Mouse (Mus musculus): Measurements from ENCODE around the gene Ptpn21. TPM values are rescaled to one million over a fixed set of nuclear protein-coding genes. Genes with fewer than 3 reads are reported as not detected.
A peak's percentile ranks its signal among the peaks of the same experiment; 100 is the strongest.

Gene Ptpn21
- total RNA-seq, 1 experiment from 2014 or later = 19.8 TPM

DNA sequence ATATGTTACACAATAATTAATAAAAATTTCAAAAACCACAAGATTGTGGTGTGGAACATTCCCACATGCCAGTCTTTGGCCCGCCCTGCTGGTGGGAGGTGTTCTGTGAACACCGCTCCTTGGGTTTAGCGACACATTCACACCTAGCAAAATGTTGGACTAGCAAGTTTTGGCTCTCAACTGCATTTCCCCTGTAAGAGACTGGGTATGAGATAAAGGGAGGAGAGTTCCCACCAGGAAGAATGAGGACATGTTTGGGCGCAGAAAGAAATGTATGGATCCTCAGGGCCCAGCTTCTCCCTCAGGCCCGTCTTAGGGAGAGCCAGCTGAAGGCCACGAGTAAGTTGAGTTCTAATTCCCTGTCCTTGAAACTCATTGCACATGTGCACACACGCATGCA, 74.6 kb downstream of the Ptpn21 start:
- DNase-seq = no peak

DNA sequence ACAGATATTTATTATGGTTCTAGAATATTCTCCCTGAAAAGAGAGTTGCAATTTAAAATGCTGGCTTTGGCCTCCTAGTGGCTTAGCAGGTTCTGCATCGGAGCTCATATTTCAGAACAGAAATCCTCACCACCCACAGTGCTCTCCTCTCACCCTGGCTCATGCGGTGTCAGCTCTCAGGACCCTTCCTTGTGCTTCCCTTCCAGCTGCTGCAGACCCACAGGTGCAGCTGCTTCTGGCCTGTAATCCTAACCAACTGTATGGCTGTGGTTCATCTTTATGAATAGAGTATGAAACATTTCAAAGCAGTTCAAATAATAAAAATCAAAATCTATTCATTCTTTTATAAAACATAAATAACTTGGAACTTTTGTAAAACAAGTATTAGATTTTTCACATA, 80.3 kb downstream of the Ptpn21 start:
- DNase-seq = no peak

DNA sequence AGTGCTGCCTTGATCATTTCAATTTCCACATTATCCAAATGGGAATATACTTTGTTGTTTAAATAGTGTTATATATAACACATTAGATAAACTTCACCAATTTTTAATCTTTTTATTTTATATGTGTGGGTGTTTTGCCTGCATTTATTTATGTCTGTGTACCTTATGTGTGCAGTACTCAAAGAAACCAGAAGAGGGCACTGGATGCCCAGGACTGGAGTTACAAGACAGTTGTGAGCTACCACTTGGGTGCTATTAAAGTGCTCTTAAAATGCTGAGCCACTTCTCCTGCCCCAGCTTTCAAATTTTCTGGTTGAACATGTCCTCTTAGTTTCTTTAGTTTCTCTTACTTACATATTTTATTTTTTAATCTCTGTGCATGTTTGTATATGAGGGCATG, 92.4 kb downstream of the Ptpn21 start:
- no peak for DNase-seq

DNA sequence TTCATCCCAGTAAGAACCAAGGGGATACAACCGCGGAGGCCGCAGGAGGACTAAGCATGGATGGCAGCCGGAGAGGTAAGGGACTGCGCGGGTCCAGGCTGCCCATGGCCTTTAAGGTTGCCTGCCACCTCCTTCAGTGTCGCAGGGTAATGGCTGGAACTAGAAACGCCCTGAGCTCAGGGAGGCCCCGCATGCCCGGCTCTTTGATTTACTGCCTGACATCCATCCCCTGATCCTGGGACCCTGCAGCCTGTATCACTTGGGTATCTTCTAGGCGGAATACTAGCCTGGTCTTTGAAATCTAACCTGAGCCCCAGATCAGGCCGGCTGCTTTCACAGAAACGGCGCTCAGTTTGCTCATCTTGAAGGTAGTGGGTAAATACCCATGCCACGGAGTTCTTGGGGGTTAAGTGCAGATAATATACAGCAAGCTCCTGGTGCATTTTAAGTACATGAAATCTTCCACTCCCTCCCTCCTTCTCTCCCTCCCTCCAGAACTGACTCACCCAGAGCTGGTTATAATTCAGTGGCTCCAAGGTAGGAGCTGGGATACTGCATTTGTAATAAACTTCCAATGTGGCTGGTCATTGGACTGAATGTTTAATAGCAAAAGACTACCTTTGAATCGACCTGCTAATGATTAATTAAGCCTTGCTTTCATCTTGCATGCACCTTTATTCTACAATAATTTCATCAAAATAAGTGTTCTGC, 108.8 kb downstream of the Ptpn21 start:
- DNase-seq = peak; percentile 9

DNA sequence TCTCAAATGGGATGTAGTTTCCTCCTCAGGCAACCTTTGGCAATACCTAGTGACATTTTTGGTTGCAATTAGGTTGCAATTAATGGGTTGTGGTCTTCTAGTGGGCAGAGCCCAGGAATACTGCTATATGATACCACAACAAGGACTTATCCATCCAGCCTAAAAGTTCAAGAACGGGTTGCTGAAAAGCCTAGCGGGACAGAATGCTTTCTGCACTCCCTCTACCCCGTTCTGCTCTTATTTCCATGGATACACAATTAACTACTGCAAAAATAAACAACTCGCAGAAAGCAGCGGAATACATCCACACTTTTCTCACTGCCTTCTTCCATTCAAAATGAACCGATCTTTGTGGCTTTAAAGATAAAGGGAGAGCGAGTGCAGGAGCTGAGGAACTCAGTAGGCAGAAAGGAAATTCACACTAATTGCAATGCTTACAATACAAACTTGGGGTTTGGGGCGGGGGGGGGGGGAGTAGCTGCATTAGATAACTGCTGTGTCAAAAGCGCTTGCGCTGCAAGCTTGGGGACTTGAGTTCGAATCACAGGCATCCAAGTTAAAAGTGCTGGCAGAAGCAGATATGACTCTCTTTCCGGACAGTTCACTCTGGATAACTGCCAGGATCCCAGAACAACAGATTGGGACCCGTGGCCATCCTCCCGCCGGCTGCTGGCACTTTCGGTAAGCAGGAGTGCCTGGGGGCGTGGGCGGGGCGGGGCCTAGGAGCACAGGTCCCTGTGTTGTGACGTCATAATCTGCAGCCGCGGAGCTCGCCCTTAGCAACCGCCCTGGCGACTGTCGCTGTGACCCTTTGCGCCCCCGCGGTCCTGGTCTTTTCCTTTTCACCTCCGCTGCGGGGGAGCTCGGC, 109.6 kb downstream of the Ptpn21 start, which contains the start of gene Spata7:
Spata7 (plus strand) TSS at position 766 of the 868 bp plus-strand sequence.
- peak; percentile 93 for DNase-seq

Other genes with a start within 250 kb of the Ptpn21 start
- gene Kcnk10, start 159.1 kb downstream of the Ptpn21 start, total RNA-seq (2021) = 0.33 and 0.34 TPM in 2 replicates
- gene Spata7, start 109.2 kb downstream of the Ptpn21 start, total RNA-seq (2021) = 9.9 and 10.4 TPM in 2 replicates
- gene Zc3h14, start 9.6 kb upstream of the Ptpn21 start, total RNA-seq (2021) = 81.2 and 89.7 TPM in 2 replicates
- gene Eml5, start 164.1 kb upstream of the Ptpn21 start, total RNA-seq (2021) = 19.9 and 28.3 TPM in 2 replicates
- gene Ttc8, start 183.2 kb upstream of the Ptpn21 start, total RNA-seq (2021) = 20.8 and 22.0 TPM in 2 replicates